Mouse (Mus musculus) small intestine, adult 2 months (tissue): ENCODE results near the gene Atp2a3.

Experiments
- CTCF ChIP-seq: fragments of 200-500 bp; IDR thresholded peaks from 2 replicates; pipeline ENCODE4 v1.5.1; 2012; ENCODE audit warnings: low read depth, mild to moderate bottlenecking, control low read depth, inconsistent platforms, low read length, moderate library complexity, mixed read lengths; ENCODE audit not compliant: insufficient replicate concordance, insufficient read length; ENCODE audit errors: extremely low read depth
- POLR2A ChIP-seq: fragments of 200-500 bp; IDR thresholded peaks from 2 replicates; pipeline ENCODE4 v1.6.1; 2012; ENCODE audit warnings: low read depth, mild to moderate bottlenecking, control low read depth, inconsistent platforms, low read length, moderate library complexity

GRCm38 (mm10) chr11:72925067-72925466, 35.9 kb upstream of the Atp2a3 start:
- TF ChIP-seq CTCF (no peak), POLR2A (no peak)
